Mouse (Mus musculus): Measurements from ENCODE around the gene 1700029I15Rik. TPM values are rescaled to one million over a fixed set of nuclear protein-coding genes. Genes with fewer than 3 reads are reported as not detected.
A peak's percentile ranks its signal among the peaks of the same experiment; 100 is the strongest.
"Not testable (repeated sequence)": the region's sequence is repeated elsewhere in the genome, so short reads cannot be mapped to it uniquely, and the experiment has no call there.

Gene 1700029I15Rik
- polyA plus RNA-seq, 1 experiment: 4.3 TPM

DNA sequence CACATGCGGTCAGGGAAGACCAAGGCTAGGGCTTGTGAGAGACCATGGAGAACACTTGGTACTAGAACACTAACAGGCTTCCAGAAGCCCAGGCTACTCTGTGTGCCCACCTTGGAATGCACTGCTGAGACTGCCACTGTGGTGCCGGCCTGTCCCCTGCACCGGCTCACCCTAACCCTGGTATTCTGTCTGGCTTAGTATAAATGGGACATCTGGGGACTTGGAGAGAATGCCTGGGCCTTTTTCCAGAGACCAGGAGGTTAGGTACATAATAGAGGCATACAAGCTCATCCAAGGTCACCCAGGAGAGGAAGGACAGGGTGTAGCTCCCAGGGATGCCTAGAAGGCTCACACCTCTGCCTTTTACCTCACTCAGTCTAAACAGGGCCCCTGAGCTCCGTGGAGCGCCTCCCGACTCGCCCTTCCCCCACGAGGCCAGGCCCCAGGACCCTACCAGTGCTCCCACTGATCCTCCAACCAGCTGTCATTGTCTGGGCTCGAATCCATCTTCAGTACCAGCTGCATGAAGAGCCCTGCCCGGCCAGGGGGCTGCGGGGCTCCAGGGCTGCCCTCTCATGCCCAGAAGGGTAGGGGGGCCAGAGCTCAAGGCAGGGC lies 9.5 kb downstream of the 1700029I15Rik start:
- Histone ChIP-seq H3K4me1 (ENCODE audit: control insufficient read depth, insufficient read depth, low read length) (no peaks in the 10 kb centered on the region; the same call in 1 of the 2 replicates), H3K4me3 (ENCODE audit: insufficient read depth, low read depth, low read length) (peak overlapping the region; percentile 34; the same call in 1 of the 2 replicates), H3K36me3 (ENCODE audit: control insufficient read depth, insufficient read depth, low read length) (no peaks in the 10 kb centered on the region), H3K27me3 (replicated peaks; ENCODE audit: control insufficient read depth, insufficient read depth, low read length) (no peaks in the 10 kb centered on the region), H3K27ac (ENCODE audit: insufficient read depth, low read depth, low read length) (no peak overlapping the region)
- 32% methylated on average over 11 of the region's 11 CpGs for WGBS
- no peak for TF ChIP-seq POLR2A (IDR thresholded peaks at IDR 0.05; ENCODE audit: low read depth, low read length)
- no peak for TF ChIP-seq CTCF (conservative IDR thresholded peaks at IDR 0.05; ENCODE audit: insufficient read depth, insufficient read length, low read depth, low read length)
- DNase-seq: no peak

- Histone ChIP-seq H3K4me1 (ENCODE audit: control insufficient read depth, insufficient read depth, low read length) (no peaks in the 10 kb centered on the region; the same call in 1 of the 2 replicates), H3K4me3 (ENCODE audit: insufficient read depth, low read depth, low read length) (peak overlapping the region; percentile 34; the same call in 1 of the 2 replicates), H3K27me3 (replicated peaks; ENCODE audit: control insufficient read depth, insufficient read depth, low read length) (no peaks in the 10 kb centered on the region), H3K27ac (ENCODE audit: insufficient read depth, low read depth, low read length) (no peak overlapping the region), H3K36me3 (ENCODE audit: control insufficient read depth, insufficient read depth, low read length) (no peaks in the 10 kb centered on the region)
- 18% methylated on average over 26 of the region's 26 CpGs for WGBS
- no peak for DNase-seq
- no peak for TF ChIP-seq CTCF (conservative IDR thresholded peaks at IDR 0.05; ENCODE audit: insufficient read depth, insufficient read length, low read depth, low read length)
- TF ChIP-seq POLR2A (IDR thresholded peaks at IDR 0.05; ENCODE audit: low read depth, low read length): no peak
Observed at GRCm38 (mm10) chr2:92392318-92393264, 10.3 kb downstream of the 1700029I15Rik start.

GRCm38 (mm10) chr2:92395535-92395934 lies 13.2 kb downstream of the 1700029I15Rik start:
- no peak overlapping the region for H3K27ac ChIP-seq (ENCODE audit: insufficient read depth, low read depth, low read length)
- no peaks in the 10 kb centered on the region for H3K36me3 ChIP-seq (ENCODE audit: control insufficient read depth, insufficient read depth, low read length)
- TF ChIP-seq CTCF (conservative IDR thresholded peaks at IDR 0.05; ENCODE audit: insufficient read depth, insufficient read length, low read depth, low read length): no peak
- no peaks in the 10 kb centered on the region for H3K4me1 ChIP-seq (ENCODE audit: control insufficient read depth, insufficient read depth, low read length)
- WGBS: 90% methylated on average over 3 of the region's 3 CpGs
- DNase-seq: no peak
- H3K4me3 ChIP-seq (ENCODE audit: insufficient read depth, low read depth, low read length): no peak overlapping the region
- no peaks in the 10 kb centered on the region for H3K27me3 ChIP-seq (replicated peaks; ENCODE audit: control insufficient read depth, insufficient read depth, low read length)

DNA sequence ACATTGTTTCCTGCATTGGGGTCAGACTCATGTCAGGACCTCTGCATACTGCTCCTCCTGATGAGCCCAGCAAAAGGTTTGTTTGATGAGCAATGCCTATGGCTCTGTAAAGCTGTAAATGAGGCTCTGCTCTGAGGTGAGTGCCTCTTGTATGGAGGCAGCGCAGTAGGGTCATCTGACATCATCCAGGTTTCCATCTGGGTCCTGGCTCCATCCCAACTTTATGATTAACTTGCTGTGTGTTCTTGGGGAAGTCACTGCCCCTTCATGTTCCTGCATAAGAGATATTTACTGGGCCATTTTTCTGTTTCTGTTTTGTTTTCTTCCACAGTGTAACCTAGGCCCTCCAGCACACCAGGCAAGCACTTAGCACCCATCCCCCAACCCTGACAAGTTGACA lies 15.1 kb downstream of the 1700029I15Rik start:
- no peak overlapping the region for H3K27ac ChIP-seq (ENCODE audit: insufficient read depth, low read depth, low read length)
- H3K4me3 ChIP-seq (ENCODE audit: insufficient read depth, low read depth, low read length): no peak overlapping the region
- no peak for TF ChIP-seq POLR2A (IDR thresholded peaks at IDR 0.05; ENCODE audit: low read depth, low read length)
- no peak for TF ChIP-seq CTCF (conservative IDR thresholded peaks at IDR 0.05; ENCODE audit: insufficient read depth, insufficient read length, low read depth, low read length)
- no peak for DNase-seq
- no peaks in the 10 kb centered on the region for H3K36me3 ChIP-seq (ENCODE audit: control insufficient read depth, insufficient read depth, low read length)
- WGBS: 82% methylated on average over 1 of the region's 1 CpGs
- peaks cover 6% of the 10 kb centered on the region; the same call in 1 of the 2 replicates for H3K4me1 ChIP-seq (ENCODE audit: control insufficient read depth, insufficient read depth, low read length)
- H3K27me3 ChIP-seq (replicated peaks; ENCODE audit: control insufficient read depth, insufficient read depth, low read length): no peaks in the 10 kb centered on the region

GRCm38 (mm10) chr2:92399877-92400276 lies 17.5 kb downstream of the 1700029I15Rik start:
- DNase-seq; H3K4me3 ChIP-seq (ENCODE audit: insufficient read depth, low read depth, low read length); H3K36me3 ChIP-seq (ENCODE audit: control insufficient read depth, insufficient read depth, low read length); H3K27me3 ChIP-seq (replicated peaks; ENCODE audit: control insufficient read depth, insufficient read depth, low read length); H3K27ac ChIP-seq (ENCODE audit: insufficient read depth, low read depth, low read length): not testable (repeated sequence)
- H3K4me1 ChIP-seq (ENCODE audit: control insufficient read depth, insufficient read depth, low read length): peaks cover 17% of the 10 kb centered on the region; the same call in 1 of the 2 replicates
- WGBS: 84% methylated on average over 4 of the region's 4 CpGs

DNA sequence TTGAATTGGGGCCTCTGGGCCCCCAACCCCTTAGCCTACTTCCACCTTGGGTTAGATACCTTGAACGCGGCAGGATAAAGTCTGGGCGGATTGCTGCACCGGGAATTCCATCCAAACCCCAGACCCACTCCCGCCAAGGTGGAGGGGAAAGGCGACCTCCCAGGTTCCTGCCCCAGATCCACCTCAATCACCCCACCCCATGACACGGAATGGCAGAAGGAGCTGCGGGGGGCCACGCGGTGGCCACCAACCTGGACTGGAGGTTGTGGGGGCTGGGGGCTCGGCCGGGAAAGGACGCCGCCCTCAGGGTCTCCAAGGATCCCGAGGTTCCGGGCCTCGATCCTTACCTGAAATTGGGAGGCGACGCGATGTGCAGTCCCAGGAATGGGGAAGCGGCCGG lies 18.3 kb downstream of the 1700029I15Rik start:
- no peak overlapping the region for H3K27ac ChIP-seq (ENCODE audit: insufficient read depth, low read depth, low read length)
- peak overlapping the region; percentile 49 for H3K4me3 ChIP-seq (ENCODE audit: insufficient read depth, low read depth, low read length)
- H3K27me3 ChIP-seq (replicated peaks; ENCODE audit: control insufficient read depth, insufficient read depth, low read length): no peaks in the 10 kb centered on the region
- TF ChIP-seq CTCF (conservative IDR thresholded peaks at IDR 0.05; ENCODE audit: insufficient read depth, insufficient read length, low read depth, low read length) (no peak), POLR2A (IDR thresholded peaks at IDR 0.05; ENCODE audit: low read depth, low read length) (no peak)
- WGBS: 12% methylated on average over 22 of the region's 22 CpGs
- peaks cover 17% of the 10 kb centered on the region; the same call in 1 of the 2 replicates for H3K4me1 ChIP-seq (ENCODE audit: control insufficient read depth, insufficient read depth, low read length)
- no peak for DNase-seq
- no peaks in the 10 kb centered on the region for H3K36me3 ChIP-seq (ENCODE audit: control insufficient read depth, insufficient read depth, low read length)

GRCm38 (mm10) chr2:92401091-92401561 lies 18.8 kb downstream of the 1700029I15Rik start, which contains the start of gene Mapk8ip1:
Gene Mapk8ip1, minus strand, starts transcription at chr2:92401263.
- WGBS: 6% methylated on average over 54 of the region's 59 CpGs
- no peaks in the 10 kb centered on the region for H3K27me3 ChIP-seq (replicated peaks; ENCODE audit: control insufficient read depth, insufficient read depth, low read length)

More at GRCm38 (mm10) chr2:92401091-92401561, 18.8 kb downstream of the 1700029I15Rik start, which contains the start of gene Mapk8ip1:
- TF ChIP-seq CTCF (conservative IDR thresholded peaks at IDR 0.05; ENCODE audit: insufficient read depth, insufficient read length, low read depth, low read length) (no peak), POLR2A (IDR thresholded peaks at IDR 0.05; ENCODE audit: low read depth, low read length) (no peak)
- Histone ChIP-seq H3K4me1 (ENCODE audit: control insufficient read depth, insufficient read depth, low read length) (peaks cover 17% of the 10 kb centered on the region; the same call in 1 of the 2 replicates), H3K36me3 (ENCODE audit: control insufficient read depth, insufficient read depth, low read length) (no peaks in the 10 kb centered on the region), H3K4me3 (ENCODE audit: insufficient read depth, low read depth, low read length) (peak within 1 kb of the TSS; percentile 49), H3K27ac (ENCODE audit: insufficient read depth, low read depth, low read length) (no peak within 1 kb of the TSS)
- DNase-seq: peak; percentile 19

Measured in kidney, adult 2 months (tissue).